Mouse (Mus musculus) v-Abl transformed pro-B cells (cell line): ENCODE data around the gene Golga4.

Experiments
- in situ Hi-C, 2 experiments: fragments of 400-800 bp; cut with MboI; formaldehyde crosslinking; loops; one replicate each; pipeline ENCODE4 v1.15.1; 2025; ENCODE audit not compliant: unreplicated experiment in 2 of 2

The Golga4 gene

DNA sequence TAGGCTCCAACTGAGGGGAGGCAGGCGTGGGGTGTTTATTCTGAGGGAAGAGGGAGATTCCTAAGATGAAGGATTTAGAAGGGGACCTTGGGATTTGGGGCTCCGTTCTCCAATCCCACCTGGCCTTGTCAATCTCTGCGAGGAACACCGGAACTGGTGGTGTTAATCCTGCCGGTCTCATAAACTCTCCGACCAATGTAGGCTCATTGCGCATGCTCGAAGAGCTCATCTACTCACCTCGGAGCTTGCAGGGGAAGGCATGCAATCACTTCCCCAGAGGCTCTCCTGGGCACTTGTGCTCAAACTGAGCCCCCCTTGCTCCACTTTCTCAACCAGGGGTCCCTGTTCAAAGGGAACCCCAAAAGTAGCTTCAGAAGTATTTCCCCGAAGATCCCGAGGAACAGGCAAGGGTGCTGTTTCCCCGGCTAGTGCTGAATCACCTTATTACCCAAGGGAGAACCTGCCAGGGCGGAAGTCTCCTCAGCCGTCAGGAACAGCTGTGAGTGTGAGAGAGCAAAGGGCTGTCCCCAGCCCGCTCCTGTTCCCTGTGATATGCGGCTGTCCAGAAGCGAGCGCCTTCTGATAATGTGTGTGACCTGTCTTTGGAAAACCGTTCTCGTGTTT lies 106.0 kb downstream of the Golga4 start:
- in situ Hi-C loops, result loop anchor here in 1 of 2 experiments (5.0 kb wide), 1 partner anchor 35 kb away; no protein-coding TSS in a partner anchor

DNA sequence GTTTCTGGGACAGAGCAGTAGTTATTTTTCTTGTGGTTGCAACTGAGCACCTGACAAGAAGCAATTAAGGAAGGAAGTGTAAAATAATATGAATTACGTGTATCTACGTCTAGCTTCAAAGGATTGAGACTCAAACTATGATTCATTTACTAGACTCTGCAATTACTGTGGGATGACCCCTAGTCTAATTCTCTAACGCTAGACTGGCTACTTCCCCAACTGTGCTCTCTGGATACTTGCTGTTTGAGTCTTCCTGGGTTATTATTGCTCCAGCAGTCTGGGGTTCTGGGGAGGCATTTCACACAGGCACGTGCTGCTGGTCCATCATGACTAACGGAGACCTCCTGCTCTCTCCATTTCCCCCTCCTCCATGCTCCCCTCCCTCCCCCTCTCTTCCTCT lies 111.2 kb downstream of the Golga4 start:
- in situ Hi-C loops, result loop anchor here in 1 of 2 experiments (5.0 kb wide), 1 partner anchor 65 kb away; no protein-coding TSS in a partner anchor

DNA sequence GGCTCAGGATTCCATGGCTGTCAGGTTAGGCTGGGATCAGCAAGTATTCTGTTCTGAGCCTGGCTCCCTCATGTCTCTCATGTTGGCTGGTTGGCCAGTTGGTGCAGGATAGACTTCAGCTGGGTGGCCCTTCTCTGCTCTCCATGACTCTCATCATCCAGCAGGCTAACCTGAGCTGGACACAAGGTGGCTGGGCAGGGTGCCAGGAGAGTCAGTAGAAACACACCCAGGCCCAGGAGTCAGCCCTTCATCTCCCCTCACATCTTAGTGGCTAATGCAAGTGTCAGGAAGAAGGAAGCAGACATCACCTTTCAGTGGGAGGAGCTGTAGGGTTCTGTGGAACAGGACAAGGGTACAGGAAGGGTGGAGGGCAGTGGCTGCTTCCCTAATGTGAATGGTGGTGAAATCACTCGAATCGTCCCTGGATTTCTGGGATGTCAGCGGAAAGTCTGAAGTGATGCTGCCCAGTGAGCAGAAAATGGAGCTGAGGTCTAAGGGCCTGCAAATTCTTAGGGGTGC lies 112.7 kb downstream of the Golga4 start:
- in situ Hi-C loops, result loop anchor here in 1 of 2 experiments (5.0 kb wide), 1 partner anchor 64 kb away; no protein-coding TSS in a partner anchor

DNA sequence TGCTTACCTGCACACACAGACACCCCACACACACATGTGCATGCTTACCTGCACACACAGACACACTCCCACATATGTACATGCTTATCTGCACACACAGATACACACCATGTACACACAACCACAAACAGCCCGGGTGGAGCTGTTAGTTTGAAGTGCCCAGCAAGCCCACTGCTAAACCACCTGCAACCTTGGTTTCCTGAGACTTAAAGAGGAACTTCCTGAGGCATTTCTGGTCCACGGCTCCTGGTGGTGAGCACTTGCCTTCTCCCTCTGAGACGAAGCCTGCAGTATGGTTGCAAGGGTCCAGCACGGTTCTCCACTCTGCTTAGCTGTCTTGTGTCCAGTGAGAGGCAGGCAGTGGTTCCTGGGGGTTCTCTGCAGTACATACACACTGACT lies 114.7 kb downstream of the Golga4 start:
- in situ Hi-C loops, result no loop called here

DNA sequence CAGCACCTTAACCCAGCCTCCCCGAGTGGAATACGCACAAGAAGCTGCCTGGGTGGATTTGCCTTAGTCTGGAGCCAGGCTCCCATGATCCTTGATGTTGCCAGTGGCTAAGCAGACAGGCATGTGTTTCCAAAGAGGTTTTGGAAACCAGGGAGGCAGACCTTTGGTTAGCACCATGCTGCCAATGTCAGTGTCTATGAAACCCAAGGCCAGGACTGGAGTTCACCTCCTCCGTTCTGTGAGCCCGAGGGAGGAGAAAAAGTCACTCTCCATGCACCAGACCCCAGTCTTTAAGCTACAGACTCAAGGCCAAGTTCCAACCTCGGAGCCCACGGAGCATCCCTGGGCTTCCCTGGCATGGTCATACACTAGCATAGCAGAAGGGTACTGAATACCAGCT lies 115.6 kb downstream of the Golga4 start:
- in situ Hi-C loops, result no loop called here

DNA sequence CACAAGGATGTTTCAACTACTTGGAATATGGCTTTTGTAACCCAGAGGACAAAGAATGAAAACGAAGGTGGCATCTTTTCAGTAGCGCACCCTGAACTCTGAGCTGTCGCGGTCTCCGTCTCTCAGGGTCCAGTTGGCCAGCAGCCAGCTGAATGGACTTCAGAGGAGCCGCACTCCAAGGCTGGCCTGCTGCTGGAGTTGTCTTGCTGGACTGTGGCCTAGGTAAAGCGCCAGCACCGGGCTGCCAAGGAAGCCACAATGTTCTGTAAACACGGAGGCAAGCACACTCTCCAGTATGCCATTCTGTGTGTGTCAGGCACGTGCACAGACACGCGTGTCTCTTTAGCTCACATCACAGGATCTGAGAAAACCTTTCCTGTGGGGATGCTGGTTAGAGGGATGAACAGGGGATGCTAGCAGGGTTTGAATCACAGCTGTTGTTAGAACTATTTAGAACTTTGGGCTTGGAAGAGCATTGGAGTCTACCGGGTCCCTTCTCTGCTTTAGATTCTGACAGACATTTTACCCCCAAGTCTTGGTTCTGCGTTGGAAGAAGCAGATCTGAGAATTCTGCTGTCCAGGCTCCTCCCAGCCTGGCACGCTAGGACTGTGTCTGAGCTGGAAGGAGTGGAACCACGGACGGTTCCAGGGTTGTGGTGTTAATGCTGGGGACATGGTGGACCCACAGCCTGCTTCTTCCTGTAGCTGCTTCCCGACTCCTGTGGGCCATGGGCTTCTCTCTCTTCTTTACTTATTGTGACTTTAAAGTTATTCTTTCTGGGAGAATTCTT lies 116.5 kb downstream of the Golga4 start:
- in situ Hi-C loops, result no loop called here

DNA sequence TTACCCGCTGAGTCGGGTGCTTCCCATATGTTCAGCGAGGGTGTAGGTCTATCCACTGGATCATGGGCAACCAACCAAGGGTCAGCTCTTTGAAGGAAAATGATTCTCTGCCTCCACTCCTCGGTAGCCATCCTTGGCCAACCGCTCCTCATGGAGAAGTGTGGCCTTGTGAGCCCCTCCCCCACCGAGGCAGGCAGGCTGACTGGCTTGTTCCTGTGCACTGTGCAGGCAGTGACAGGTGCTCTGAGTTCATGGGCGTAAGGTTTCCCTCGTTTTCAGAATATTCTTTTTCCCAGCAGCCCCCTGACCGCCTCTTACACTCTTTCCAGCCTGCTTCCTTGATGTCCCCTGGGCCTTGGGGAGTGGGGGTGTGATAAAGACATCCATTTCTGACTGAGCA lies 117.4 kb downstream of the Golga4 start:
- in situ Hi-C loops, result no loop called here

DNA sequence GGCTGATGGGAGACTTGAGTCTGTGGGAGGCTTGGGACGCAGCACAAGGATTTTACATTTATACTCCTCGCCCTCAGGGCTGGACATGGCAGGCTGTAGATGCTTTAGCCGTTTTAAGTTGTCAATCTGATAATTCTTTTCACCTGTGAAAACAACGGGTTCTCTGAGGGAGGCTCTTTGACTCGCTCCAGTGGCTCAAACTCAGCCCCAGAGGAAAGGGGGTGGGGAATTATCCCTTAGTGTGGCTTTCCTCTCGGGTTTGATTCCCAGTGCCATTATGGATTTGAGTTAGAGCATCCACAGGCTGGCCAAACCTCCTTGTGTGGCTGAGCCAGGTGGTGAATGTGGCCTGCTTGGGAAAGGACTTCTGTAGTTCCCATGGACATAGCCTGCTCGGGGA lies 118.1 kb downstream of the Golga4 start:
- in situ Hi-C loops, result no loop called here

DNA sequence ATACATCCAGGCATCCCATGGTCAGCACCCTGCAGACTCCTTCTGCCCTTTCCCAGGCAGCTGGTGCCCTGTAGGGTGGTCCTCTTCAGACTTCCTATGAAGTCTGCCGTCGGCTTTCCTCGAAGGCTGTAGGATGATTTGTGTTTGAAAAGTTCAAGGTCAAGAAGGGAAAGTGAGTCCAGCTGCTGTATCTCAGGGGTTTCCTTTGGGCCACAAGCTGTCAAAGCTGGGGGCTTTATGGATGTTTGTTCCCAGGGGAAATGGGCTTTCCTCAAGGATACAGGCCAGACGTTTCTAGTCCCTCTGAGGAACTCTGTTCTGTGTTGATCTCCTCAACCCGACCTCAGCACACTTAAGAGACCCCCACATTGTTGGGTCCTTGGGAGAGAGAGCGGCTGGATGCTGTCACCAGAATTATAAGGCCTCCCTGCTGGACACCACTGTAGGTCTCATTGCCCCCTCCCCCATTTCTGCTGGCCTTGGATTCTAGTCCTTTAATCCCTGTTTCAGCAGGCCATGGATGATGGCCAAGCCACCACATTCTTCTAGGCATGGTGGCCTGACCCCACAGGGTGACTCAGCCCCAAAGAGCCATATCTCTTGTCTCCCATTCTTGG lies 123.8 kb downstream of the Golga4 start:
- in situ Hi-C loops, result no loop called here
